Mouse (Mus musculus) ES-Bruce4 (cell line): ENCODE data around the gene Ubqln4.

ENCODE experiments used
- CTCF ChIP-seq: IDR thresholded peaks from one replicate; pipeline ENCODE4 v1.8.1; 2011; ENCODE audit warnings: low read depth, low read length
- POLR2A ChIP-seq: IDR thresholded peaks from one replicate; pipeline ENCODE4 v1.8.1; 2011; ENCODE audit warnings: low read length; ENCODE audit not compliant: insufficient read depth

DNA sequence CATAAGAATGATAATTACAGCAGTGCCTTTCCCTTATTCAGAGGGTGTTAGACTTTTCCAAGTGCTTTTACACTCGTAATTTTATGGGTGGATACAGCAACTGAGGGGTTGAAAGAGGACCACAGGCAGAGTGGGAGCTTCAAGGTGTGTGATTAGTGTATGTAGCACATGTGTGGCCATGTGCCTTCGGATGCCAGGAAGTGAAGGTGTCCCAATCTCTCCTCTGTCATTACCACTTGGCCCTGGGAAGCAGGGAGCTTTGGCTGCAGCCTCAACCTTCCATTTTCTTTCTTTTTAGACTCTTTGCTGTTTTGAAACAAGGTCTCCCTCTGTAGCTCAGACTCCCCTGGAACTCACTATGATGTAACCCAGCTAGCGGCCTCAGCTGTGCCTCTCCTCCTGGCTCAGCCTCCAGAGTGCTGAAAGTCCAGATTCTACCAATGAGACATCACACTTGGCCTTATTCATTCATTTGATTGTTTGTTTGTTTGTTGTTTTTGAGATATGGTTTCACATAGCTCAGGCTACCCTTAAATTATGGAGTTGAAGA lies 63.5 kb downstream of the Ubqln4 start:
- TF ChIP-seq CTCF (no peak), POLR2A (no peak)
